Mouse (Mus musculus): ENCODE results near the gene Snf8.

Gene Snf8

GRCm38 (mm10) chr11:96020622-96021021, 14.1 kb upstream of the Snf8 start:
- no peak for DNase-seq (ENCODE audit: extremely low spot score, low spot score)

GRCm38 (mm10) chr11:96028130-96028529, 6.6 kb upstream of the Snf8 start:
- DNase-seq (ENCODE audit: extremely low spot score, low spot score), result no peak

GRCm38 (mm10) chr11:96030571-96030970, 4.1 kb upstream of the Snf8 start:
- no peak for DNase-seq (ENCODE audit: extremely low spot score, low spot score)

GRCm38 (mm10) chr11:96031701-96032100, 3.0 kb upstream of the Snf8 start:
- no peak for DNase-seq (ENCODE audit: extremely low spot score, low spot score)

- DNase-seq (ENCODE audit: extremely low spot score, low spot score), result no peak
Measured at GRCm38 (mm10) chr11:96033264-96033663, 1.4 kb upstream of the Snf8 start.

DNA sequence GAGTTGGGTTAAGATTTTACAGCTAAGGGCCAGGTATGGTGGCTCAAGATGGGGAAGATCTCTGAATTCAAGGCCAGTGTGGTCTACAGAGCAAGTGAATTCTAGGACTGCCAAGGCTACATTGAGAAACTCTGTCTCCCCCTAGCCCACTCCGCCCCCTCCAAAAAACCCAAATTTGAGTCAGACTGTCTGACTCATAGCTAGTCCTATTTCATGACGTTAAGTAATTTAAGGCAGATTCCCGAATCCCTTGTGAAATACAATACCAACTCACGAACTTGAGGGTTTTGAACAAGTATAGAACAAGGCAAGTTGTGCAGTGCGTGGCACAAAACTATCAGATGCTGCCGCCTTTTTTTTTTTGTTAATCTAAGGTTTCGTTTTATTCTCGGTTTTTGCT, 569 bp upstream of the Snf8 start:
- no peak for DNase-seq (ENCODE audit: extremely low spot score, low spot score)

GRCm38 (mm10) chr11:96035133-96035532, 448 bp downstream of the Snf8 start:
- no peak for DNase-seq (ENCODE audit: extremely low spot score, low spot score)

DNA sequence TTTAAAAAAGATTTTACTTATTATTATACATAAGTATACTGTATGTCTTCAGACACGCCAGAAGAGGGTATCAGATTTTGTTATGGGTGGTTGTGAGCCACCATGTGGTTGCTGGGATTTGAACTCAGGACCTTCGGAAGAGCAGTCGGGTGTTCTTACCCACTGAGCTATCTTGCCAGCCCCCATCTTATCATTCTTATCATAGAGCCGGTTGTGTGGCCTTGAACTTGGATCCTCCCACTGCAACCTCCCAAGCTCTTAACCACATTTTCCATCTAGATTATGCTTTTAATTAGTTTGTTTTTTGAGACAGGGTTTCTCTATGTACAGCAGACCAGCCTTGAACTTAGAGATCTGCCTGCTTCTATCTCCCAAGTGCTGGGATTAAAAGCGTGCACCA, 2.8 kb downstream of the Snf8 start:
- no peak for DNase-seq (ENCODE audit: extremely low spot score, low spot score)

DNA sequence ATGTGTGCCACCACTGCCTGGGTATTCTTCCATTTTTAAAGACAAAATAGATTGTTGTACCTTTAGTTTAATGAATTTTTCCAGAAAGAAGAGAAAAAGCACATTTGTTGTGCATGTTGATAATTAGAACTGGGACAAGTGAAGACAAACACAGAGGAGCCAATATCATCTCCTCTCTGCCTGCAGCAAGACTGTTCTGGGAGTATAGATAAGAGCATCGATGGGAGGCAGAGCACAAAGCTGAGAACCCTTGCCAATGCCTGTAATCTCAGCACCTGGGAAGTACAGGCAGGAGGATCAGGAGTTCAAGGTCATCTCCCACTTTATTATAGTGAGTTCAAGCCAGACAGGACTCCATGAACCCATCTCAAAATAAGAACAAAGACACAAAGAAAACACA, 3.9 kb downstream of the Snf8 start:
- DNase-seq (ENCODE audit: extremely low spot score, low spot score), result no peak

GRCm38 (mm10) chr11:96044803-96045567, 10.3 kb downstream of the Snf8 start:
- DNase-seq (ENCODE audit: extremely low spot score, low spot score), result no peak

DNA sequence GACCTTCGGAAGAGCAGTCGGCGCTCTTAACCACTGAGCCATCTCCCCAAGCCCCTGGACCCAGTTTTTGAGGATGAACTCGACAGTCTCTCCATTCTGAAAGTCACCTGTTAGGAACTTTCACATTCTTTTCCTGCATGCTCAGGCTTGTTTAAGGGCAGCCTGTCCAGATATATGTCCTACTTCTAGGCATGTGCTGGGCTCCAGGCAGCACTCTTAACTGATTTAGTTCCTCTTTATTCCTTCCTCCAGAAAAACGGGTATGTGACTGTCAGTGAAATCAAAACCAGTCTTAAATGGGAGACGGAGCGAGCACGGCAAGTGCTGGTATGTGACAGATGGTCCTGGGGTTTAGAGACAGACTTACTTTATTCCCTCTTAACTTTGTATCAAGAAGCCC, 11.3 kb downstream of the Snf8 start:
- DNase-seq (ENCODE audit: extremely low spot score, low spot score), result no peak

DNA sequence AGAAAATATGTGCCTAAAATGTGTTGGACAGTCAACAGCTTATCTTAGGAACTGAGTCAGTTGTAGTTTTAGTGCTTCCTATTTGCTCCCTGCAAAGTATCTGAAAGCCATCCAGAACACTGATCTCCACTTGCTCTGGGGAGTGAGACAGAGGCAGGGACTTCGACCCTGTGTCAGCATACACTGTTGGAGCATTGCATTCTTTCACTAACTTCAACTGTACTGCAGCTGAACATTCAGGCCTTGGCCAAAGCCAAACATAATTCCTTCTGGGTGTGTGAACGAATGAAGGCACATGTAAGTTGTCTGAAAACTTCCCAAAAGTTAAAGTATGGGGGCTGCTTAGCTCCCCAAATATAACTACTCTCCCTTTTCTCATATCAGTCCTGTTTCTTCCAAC, 12.1 kb downstream of the Snf8 start:
- DNase-seq (ENCODE audit: extremely low spot score, low spot score), result no peak

DNA sequence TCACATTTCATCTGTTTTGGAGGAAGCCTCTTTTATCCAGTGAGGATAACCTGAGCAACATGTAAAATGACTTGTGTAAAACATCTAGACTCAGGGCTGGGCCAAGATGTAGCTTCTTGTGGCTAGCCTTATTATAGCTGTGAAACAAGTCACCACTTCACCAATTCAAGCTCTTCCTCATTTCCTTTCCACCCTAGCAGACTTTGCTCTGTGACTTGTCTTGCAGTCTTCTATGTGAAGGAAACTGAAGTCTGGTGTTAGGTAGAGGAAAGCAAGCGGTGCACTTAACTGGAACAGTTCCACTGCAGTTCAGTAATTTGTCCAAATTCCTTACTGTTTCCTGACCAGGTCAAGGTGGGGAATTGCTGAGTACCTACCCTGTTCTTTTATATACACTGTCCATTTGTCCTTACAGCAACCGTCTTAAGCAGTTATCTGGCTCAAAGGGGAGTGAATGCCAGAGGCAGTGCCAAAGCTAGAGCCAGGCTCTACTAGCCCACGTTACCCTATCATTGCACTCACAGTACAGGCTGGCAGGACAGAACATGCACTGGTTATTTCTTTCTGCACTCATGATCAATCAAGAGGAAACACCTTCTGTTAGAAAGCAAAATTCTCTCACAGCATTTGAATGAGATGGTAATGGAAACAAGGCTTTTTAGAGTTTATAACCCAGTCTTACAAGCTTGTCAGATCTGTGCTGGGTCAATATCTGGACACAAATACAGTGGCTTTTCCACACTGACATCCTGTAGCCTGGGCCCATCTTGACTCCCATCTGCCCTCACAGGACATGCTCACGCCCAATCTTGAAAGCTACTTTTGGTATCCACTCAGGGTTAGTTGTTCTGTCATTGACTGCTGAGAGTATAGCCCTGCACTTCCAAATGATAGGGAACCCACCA, 13.0 kb downstream of the Snf8 start:
- DNase-seq (ENCODE audit: extremely low spot score, low spot score), result no peak

GRCm38 (mm10) chr11:96049939-96050338, 15.3 kb downstream of the Snf8 start:
- DNase-seq (ENCODE audit: extremely low spot score, low spot score), result no peak

DNA sequence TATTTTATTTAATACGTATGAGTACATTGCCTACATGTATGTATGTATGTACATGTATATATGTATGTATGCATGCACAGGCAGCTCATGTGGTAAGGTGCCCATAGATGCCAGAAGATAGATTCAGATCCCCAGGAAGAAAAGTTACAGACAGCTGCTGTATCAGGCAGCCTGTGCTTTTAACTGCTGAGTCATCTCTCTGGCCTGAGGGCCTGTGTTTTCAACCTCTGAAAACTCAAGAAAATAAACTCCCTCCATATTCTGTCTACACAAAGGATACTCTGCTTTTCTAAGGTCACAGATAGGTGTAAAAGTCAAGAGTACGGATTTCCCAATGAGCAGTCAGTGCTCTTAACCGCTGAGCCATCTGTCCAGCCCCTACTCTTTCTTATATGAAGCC, 16.2 kb downstream of the Snf8 start:
- no peak for DNase-seq (ENCODE audit: extremely low spot score, low spot score)

- no peak for DNase-seq (ENCODE audit: extremely low spot score, low spot score)
Measured at GRCm38 (mm10) chr11:96058309-96058708, 23.6 kb downstream of the Snf8 start.

DNA sequence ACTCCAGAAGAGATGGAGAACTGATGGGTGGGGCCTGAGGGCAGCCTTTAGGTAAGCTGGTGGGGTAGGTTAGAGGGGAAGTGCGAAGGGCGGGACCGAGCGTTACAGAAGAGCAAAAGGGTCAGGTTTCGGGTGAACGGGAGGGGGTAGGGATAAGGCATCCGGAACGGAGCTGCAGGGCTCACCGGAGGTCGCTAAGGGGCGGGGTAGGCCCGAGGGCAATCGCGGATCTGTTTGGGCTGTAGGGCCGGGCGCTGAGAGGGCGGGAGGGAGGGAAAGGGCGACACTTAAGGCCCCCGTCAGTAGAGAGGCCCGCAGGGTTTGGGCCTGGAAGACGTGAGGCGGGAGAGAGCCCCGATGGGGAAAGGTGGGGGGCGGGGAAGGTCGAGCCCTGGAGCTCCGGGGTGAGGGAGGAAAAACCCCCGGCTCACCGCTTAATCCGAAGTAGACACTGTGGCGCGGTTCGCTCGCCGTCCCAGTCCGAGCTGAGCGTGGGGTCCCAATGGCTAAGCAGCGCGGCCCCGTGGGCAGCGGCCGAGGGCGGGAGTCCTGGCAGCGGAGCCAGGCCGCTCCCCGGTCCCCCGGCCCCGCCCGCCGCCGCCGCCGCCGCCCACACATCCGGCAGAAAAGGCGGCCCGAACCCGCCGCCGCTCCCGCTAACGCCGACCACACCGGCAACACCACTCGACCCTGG, 30.0 kb downstream of the Snf8 start:
- DNase-seq (ENCODE audit: extremely low spot score, low spot score), result peak; percentile 59

GRCm38 (mm10) chr11:96065215-96065911, 30.7 kb downstream of the Snf8 start, which contains the start of gene Ube2z:
Gene Ube2z, minus strand, starts transcription at chr11:96065388.
- peak; percentile 95 for DNase-seq (ENCODE audit: extremely low spot score, low spot score)

GRCm38 (mm10) chr11:96068231-96068630, 33.5 kb downstream of the Snf8 start:
- DNase-seq (ENCODE audit: extremely low spot score, low spot score), result no peak

DNA sequence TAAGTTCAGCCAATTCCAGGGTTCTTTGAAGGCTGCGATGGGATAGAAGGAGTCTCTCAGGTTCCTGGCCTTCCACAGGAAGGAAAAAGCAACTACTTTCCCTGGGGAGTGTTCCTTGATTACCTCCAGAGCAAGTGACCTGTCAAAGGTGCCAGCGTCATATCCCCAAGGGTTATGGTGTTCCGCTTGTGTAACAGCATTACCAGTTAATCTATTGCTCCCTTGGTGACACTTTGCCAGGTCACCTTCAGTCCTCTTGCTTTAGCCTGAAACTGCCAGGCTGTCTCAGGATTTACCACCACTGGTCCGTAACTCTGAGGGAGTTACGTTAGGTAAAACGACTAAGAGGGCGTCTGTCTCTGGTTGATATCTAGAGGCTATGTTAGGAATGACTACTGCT, 35.7 kb downstream of the Snf8 start:
- DNase-seq (ENCODE audit: extremely low spot score, low spot score), result no peak

- DNase-seq (ENCODE audit: extremely low spot score, low spot score), result no peak
Measured at GRCm38 (mm10) chr11:96071013-96071412, 36.3 kb downstream of the Snf8 start.

All from neural tube, embryonic 10.5 days (tissue).